Comparison of ENCODE assay signal across 9 mouse cellular contexts in genomic region chr9:98954391-98955102, GRCm38 (mm10). TPM values are rescaled to one million over a fixed set of nuclear protein-coding genes. Genes with fewer than 3 reads are reported as not detected.
A peak's percentile ranks its signal among the peaks of the same experiment; 100 is the strongest.
DNase-seq lines count a peak whose midpoint lies in the region; ATAC-seq and TF ChIP-seq lines count a peak whose summit lies in the region.
"Had no signal": no experiment of that assay in that cellular context is flagged by ENCODE, and none has a peak within 500 bp of the region (broad histone marks: within the 10 kb centered on the region; RNA-seq: fewer than 3 reads in every experiment).

No protein-coding gene starts in this region.

- peaks cover 43% of the 10 kb centered on the region for H3K4me1 ChIP-seq in embryonic facial prominence, embryonic 13.5 days
- no peaks in the 10 kb centered on the region for H3K4me1 ChIP-seq in intestine, postnatal 0 days (replicated peaks; ENCODE audit: control insufficient read depth, insufficient read depth, low read length)
- H3K4me1 ChIP-seq in neural tube, embryonic 15.5 days: peaks cover 36% of the 10 kb centered on the region

- H3K4me2 ChIP-seq in embryonic facial prominence, embryonic 13.5 days: peak overlapping the region; percentile 83
- peak overlapping the region; percentile 62 for H3K4me2 ChIP-seq in intestine, postnatal 0 days (replicated peaks; ENCODE audit: low read depth)
- H3K4me2 ChIP-seq in neural tube, embryonic 15.5 days: peak overlapping the region; percentile 54

- H3K27me3 ChIP-seq in embryonic facial prominence, embryonic 13.5 days: peaks cover 96% of the 10 kb centered on the region
- peaks cover 95% of the 10 kb centered on the region for H3K27me3 ChIP-seq in intestine, postnatal 0 days (replicated peaks; ENCODE audit: control insufficient read depth, insufficient read depth, low read length)
- H3K27me3 ChIP-seq in neural tube, embryonic 15.5 days (replicated peaks): peaks cover 81% of the 10 kb centered on the region

- 2% methylated on average over 33 of the region's 33 CpGs for WGBS in embryonic facial prominence, embryonic 13.5 days
- 2% methylated on average over 33 of the region's 33 CpGs for whole genome bisulfite sequencing in intestine, postnatal 0 days
- 1% methylated on average over 33 of the region's 33 CpGs for WGBS in neural tube, embryonic 15.5 days

- H3K9me3 ChIP-seq in embryonic facial prominence, embryonic 13.5 days: no peaks in the 10 kb centered on the region
- no peaks in the 10 kb centered on the region for H3K9me3 ChIP-seq in intestine, postnatal 0 days (ENCODE audit: control insufficient read depth)
- no peaks in the 10 kb centered on the region for H3K9me3 ChIP-seq in neural tube, embryonic 15.5 days (replicated peaks)

- H3K9ac ChIP-seq in embryonic facial prominence, embryonic 13.5 days: peak overlapping the region; percentile 69
- no peak overlapping the region for H3K9ac ChIP-seq in intestine, postnatal 0 days (ENCODE audit: low read depth, low read length)
- H3K9ac ChIP-seq in neural tube, embryonic 15.5 days (replicated peaks): no peak overlapping the region

- no peak for TF ChIP-seq CTCF in intestine, postnatal 0 days (IDR thresholded peaks at IDR 0.05; ENCODE audit: low read depth)

- H3K27ac ChIP-seq in embryonic facial prominence, embryonic 13.5 days: peak overlapping the region; percentile 33; the same call in 1 of the 2 replicates
- H3K27ac ChIP-seq in intestine, postnatal 0 days (ENCODE audit: low read depth, low read length): no peak overlapping the region
- peak overlapping the region; percentile 51; the same call in 1 of the 2 replicates for H3K27ac ChIP-seq in neural tube, embryonic 15.5 days (replicated peaks)

- peak; percentile 17 for DNase-seq in kidney, postnatal 10 days
- no peak for DNase-seq in kidney, adult 9 months
- DNase-seq in gastrocnemius, adult 8-10 months (ENCODE audit: low spot score in 2 of 2): no peak
- DNase-seq in right cerebral cortex, postnatal 36 days (ENCODE audit: low spot score in 2 of 2): no peak
- no peak for DNase-seq in kidney, adult 11 months

- H3K4me3 ChIP-seq in embryonic facial prominence, embryonic 13.5 days: peak overlapping the region; percentile 53
- peak overlapping the region; percentile 33 for H3K4me3 ChIP-seq in intestine, postnatal 0 days (ENCODE audit: low read depth, low read length)
- H3K4me3 ChIP-seq in neural tube, embryonic 15.5 days (replicated peaks): peak overlapping the region; percentile 34

- H3K36me3 ChIP-seq in embryonic facial prominence, embryonic 13.5 days: no peaks in the 10 kb centered on the region
- no peaks in the 10 kb centered on the region for H3K36me3 ChIP-seq in intestine, postnatal 0 days (ENCODE audit: control insufficient read depth, insufficient read depth)
- no peaks in the 10 kb centered on the region for H3K36me3 ChIP-seq in neural tube, embryonic 15.5 days

- no peak for ATAC-seq in embryonic facial prominence, embryonic 13.5 days (ENCODE audit: insufficient number of reproducible peaks, insufficient read depth, low FRiP score, low TSS enrichment, low read depth)
- ATAC-seq in intestine, postnatal 0 days: no peak
- no peak for ATAC-seq in neural tube, embryonic 15.5 days (ENCODE audit: low FRiP score)

RNA-seq across cellular contexts. Expression of gene Foxl2, which starts 0.5 kb away (rescaled TPM):
- 1.2 and 1.7 TPM in 2 replicates for polyA plus RNA-seq in embryonic facial prominence, embryonic 13.5 days (2015; fragmentation: Nextera tagmentation; extraction: Ambion mirVana)
- polyA plus RNA-seq in intestine, postnatal 0 days (2015; fragmentation: Nextera tagmentation; extraction: Ambion mirVana): not detected in 2 replicates
- polyA plus RNA-seq in neural tube, embryonic 15.5 days (2015; fragmentation: Nextera tagmentation; extraction: Ambion mirVana): 0.49 and 0.55 TPM in 2 replicates
- not detected for total RNA-seq in gastrocnemius, adult 8-10 months (2022)
- total RNA-seq: heart, postnatal 14 days had no signal

RNA-seq across cellular contexts. Expression of gene Faim, which starts 31.6 kb away (rescaled TPM):
- polyA plus RNA-seq in embryonic facial prominence, embryonic 13.5 days (2015; fragmentation: Nextera tagmentation; extraction: Ambion mirVana): 48.8 and 59.1 TPM in 2 replicates
- polyA plus RNA-seq in intestine, postnatal 0 days (2015; fragmentation: Nextera tagmentation; extraction: Ambion mirVana): 30.3 and 31.2 TPM in 2 replicates
- polyA plus RNA-seq in neural tube, embryonic 15.5 days (2015; fragmentation: Nextera tagmentation; extraction: Ambion mirVana): 106 and 117 TPM in 2 replicates
- total RNA-seq in gastrocnemius, adult 8-10 months (2022): 1 to 10 TPM in 2 of 4 experiments, under 1 TPM in 2; 0.82 to 2.5 (median 1.4) TPM

RNA-seq across cellular contexts. Expression of gene 7420426K07Rik, which starts 51.6 kb away (rescaled TPM):
- polyA plus RNA-seq in embryonic facial prominence, embryonic 13.5 days (2015; fragmentation: Nextera tagmentation; extraction: Ambion mirVana): not detected in 2 replicates
- not detected in 2 replicates for polyA plus RNA-seq in intestine, postnatal 0 days (2015; fragmentation: Nextera tagmentation; extraction: Ambion mirVana)
- polyA plus RNA-seq in neural tube, embryonic 15.5 days (2015; fragmentation: Nextera tagmentation; extraction: Ambion mirVana): not detected in 2 replicates
- total RNA-seq in gastrocnemius, adult 8-10 months (2022): not detected
- total RNA-seq: heart, postnatal 14 days had no signal
